Mouse (Mus musculus) bone marrow, adult 2 months (tissue): ENCODE results near the gene Mllt10.

Experiments
- CTCF ChIP-seq: fragments of 200-500 bp; IDR thresholded peaks from 2 replicates; pipeline ENCODE4 v1.5.1; 2011; ENCODE audit warnings: low read length, control low read depth; ENCODE audit not compliant: control insufficient read depth, insufficient read depth
- POLR2A ChIP-seq: fragments of 200-500 bp; IDR thresholded peaks from 2 replicates; pipeline ENCODE4 v1.6.1; 2011; ENCODE audit warnings: low read depth, mild to moderate bottlenecking, control low read depth, low read length, borderline replicate concordance; ENCODE audit not compliant: control insufficient read depth

DNA sequence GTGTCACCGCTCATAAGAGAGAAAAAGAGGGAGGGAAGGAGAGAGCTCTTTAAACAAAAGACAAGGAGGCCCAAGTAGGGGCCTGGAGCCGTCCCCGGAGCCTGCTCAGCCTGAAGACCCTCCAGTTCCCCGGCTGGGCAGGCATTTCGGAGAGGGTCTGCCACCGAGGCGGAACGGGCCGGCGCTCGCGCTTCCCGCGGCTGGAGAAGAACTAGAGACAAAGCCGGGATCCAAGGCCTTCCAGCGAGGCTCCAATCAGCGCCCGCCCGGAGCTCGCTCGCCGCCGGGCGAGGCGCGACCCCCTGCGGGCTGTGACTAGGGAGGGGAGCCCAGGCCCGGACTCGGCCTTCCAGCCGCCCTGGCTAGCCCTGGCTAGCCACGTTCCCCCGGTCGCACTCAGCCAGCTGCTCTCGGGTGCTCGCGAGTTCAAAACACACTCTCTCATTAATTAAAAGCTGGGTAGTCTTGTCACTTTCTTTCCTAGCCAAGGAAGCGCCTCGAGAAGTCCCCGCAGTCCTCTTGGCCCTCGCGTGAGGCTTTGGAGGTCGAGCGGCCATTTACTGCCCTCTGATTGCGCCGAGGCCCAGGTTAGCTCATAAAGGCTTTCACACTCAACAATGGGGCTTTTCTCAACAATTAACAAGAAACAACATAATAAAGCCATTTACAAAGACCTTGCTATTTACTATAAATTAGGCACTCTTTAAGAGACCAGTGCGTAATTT, 15.3 kb upstream of the Mllt10 start:
- TF ChIP-seq CTCF (no peak), POLR2A (no peak)
